Mouse (Mus musculus) spleen, postnatal 10 days (tissue): ENCODE results near the gene B4galt4.
"Not testable (repeated sequence)": the region's sequence is repeated elsewhere in the genome, so short reads cannot be mapped to it uniquely, and the experiment has no call there.

ENCODE experiments used
- DNase-seq, 2 experiments: peaks; one replicate each; pipeline ENCODE4 v3.0.0; 2021 to 2022; ENCODE audit warnings: low spot score in 2 of 2

The B4galt4 gene

DNA sequence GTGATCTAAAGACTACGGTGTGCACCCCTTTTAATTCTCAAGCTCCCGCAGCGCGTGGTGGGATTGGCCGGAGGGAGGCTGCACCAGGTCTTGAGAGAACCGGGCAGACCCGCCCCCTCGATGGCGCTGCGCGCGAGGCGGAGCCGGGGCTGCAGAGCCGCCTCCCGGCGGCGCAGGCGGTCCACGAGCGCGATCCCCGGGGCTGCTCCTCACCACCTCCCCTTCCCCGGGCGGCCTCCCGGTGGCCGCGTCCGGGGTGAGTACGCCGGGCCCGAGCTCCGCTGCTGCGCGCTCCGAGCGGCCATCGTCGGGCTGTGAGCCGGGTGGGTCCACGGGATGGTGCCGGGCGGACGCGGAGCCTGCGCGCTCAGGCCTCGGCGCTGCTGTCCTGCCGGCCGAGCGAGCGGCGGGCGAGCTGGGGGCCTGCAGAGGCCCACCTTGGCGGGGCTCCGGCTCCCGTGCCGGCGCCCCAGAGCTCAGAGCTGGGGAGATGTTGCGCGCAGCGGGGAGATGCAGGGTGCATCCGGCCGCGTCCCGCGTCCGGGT, at the start of gene B4galt4:
Gene B4galt4, plus strand, starts transcription at position 152 of the 546 bp plus-strand sequence.
- peak; percentile 12 to 45 for DNase-seq

DNA sequence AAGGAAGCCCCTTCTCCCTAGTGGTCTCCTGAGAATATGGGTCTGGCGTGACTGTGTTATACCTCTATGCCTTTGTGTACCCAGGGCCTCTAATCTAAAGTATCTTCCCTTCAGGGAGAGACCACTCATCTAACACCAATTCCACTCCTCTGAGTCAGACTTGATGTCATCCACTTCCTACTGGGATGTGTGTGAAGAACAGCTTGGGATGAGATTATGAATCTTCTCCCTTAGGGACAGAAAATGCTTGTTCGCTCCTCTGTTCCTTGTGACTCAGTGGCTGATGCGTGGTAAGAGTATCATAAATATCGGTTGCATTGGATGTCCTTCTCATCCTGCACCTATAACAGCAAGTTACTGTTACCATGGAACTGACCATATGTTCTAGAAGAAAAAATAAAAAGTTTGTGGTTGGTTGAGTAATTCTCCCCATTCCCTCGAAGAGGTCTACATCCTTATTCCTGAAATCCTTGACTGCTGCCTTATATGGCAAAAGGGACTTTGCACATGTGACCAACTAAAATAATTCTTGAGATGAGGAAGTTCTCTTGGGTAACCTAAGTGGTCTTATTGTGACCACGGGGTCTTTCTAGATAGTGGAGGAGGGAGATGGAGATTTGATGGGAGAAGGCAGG, 47.0 kb upstream of the B4galt4 start:
- DNase-seq = no peak

DNA sequence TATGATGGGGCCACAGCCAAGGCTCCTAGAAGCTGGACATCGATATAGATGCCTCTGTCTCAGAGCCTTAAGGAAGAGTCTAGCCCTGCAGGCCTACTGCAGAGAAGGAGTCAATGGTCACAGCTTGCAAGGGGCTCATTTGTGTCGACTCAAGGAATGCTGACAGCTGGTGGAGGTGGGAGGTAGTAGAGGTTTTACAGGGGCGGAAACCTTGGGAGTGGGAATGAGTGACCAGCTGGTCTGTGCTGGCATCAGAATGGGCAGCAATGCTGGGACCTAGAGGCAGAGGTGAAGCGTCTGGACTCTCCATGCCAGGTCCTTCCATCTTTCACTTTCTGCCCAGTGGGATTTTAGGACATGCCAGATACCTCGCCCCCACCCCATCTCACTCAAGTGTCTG, 46.5 kb upstream of the B4galt4 start:
- DNase-seq = no peak

DNA sequence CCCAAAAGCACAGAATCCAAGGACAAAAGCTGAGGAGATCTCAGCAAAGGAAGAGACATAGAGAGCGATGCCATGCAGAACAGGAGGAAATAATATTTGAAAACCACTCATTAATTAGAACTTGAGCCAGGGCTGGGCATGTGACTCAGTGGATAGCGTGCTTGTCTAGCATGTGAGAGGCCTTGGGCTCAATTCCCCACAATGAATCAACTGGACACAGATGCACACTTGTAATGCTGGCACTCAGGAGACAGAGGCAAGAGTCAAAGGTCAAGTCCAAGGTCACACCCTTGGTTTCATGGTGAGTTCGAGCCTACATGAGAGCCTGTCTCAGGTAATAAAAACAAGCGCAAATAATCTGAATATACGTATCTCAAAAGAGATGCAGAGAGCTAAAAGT, 44.5 kb upstream of the B4galt4 start:
- DNase-seq = no peak

DNA sequence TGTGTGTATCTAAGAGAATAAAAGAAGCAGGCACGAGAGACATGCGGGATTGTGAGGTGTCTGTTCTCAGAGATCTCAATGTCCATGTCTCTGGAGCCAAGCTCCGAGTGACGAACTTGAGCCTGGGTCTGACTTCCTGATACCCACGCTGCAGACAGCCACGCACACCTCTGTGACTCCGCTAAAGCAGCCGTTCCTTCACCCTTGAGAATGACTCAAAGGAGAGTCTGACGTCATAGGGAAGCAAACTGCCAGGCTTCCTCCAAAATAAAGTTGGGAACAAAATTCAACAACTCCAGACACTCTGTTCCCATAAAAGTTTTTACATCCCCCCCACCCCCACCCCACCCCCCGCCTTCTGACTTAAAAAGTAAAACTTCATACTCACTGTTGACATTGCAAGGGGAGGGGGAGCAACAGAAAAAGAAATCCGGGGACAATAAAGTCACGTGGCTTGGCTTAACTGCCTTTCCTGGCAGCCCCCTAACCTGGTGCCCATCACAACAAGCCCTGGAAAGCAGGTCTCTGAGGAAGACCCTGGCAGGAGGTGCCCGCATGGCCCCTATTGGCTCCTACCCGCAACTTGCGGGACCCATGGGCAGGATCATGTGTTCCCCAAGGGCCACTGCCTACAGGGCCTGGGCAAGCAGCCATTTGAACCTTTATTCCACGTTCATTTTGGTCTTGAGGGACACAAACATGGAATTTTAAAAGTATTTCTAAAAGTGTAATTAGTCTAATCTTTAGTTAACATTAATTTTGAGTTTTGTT, 41.5 kb upstream of the B4galt4 start:
- no peak for DNase-seq

DNA sequence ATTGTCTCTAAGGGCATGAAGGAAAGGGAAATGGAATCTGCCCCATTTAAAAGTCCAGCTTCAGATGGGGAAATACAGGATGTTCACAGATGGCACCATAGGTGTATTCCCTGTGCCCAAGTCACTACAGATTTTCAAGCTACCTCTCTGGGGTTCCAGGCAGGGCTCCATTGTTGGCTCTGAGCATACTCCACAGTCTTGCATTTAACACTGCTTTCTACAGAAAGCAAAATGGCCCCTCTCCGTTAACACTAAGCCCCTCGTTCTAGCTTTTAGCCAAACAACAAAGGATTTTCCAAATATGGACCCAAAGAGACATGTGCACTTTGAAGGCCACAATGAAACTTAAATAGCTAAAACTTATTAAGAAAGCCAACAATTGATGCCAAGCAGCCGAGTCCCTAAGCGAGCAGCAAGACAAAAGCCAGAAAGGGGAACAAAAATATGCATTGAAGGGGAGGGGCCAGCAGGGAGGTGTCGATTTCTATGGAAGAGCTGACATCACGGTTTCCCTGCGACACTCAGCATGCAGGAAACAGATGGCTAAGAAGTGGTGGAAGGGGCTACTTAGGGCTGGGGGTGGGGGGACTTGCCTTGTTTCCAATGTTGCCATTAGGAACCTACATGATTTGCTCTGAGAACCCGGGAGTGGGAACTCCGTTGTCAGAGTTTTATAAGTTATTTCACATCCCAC, 40.4 kb upstream of the B4galt4 start:
- no peak for DNase-seq

DNA sequence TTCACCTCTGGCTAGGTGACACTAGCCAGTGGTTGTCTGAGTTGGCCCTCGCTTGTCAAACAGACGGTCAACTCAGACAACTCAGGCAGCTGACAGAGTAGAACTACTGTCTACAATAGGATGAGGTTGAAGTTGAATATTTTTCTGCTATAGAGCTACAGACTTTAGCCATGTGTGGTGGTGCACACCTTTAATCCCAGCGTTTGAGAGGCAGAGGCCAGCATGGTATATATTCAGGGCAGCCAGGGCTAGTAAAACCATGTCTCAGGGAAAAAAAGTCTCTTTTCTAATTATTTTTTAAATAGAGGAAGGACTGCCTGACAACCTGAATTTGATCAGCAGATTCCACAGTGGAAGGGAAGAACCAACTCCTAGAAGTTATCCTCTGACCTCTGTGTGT, 39.7 kb upstream of the B4galt4 start:
- DNase-seq = no peak

DNA sequence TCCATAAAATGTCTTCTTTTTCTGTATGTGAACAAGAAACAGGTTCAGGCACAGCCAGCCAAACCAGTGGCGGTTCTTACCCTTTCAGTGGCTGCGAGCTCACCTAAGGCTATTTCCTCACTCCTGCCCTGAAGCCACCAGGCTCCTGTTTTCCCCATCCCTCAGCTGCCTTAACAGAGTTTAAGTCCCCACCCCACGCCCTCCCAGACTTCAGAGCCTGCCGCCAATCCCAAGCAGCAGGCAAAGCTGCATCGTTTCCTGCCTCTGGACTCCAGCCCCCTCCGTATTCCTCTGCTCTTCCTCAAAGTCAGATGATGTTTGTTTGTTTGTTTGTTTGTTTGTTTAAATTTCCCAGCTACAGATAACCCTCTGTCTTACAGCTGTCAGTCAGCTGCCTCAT, 38.6 kb upstream of the B4galt4 start:
- DNase-seq = no peak

DNA sequence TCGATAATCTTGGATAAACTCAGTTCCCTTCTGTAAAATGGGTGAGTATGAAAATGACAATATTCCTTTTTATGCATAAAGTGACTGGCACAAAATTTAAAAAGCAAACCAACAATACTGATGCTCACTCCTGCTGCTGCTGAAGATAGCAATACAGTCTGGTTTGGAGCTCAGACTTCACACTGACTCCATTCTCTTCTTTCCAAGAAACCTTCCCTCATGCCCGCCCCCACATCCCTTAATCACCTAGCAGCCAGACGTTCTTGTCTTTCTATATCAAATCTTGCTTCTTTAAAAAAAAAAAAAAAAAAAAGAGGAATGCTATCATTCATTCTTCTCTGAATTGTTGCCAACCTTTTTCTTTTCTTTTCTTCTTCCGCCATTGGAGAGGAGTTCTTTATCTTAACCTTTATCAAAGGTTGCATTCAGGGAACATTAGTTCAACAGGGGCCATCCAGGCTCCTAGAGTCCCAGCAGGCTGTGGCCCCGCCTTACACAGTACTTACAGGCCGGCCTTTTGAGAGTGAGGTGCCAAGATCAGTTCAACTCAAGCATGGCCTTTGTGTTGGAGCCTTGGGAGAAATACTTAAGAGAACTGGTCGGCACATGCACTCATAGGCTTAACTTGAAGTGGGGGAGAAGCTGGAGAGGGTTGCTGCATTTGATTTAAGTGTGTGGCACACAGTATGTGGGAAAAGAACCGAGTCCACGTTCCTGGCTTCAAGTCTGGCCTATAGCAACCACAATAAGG, 36.4 kb upstream of the B4galt4 start:
- DNase-seq = no peak

DNA sequence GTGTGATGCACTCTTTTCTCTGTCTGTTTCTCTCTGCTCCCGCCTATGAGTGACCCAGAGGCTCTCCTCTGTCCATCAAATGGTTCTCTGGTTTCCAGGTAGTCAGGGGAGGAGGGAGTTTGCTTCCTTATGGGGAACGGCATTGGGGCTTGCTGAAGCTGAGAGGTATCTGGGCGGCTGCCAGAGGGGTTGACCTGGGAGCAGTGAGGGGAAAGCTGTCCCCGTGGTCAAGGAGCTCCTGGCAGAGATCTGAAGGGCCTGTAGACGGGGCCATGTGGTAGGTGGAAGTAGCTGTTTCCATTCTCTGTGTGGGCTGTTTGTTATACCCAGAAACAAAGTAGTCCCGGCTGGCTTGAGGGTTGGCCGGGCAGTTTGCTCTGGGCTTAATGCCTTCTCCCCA, 35.3 kb upstream of the B4galt4 start:
- DNase-seq = no peak

DNA sequence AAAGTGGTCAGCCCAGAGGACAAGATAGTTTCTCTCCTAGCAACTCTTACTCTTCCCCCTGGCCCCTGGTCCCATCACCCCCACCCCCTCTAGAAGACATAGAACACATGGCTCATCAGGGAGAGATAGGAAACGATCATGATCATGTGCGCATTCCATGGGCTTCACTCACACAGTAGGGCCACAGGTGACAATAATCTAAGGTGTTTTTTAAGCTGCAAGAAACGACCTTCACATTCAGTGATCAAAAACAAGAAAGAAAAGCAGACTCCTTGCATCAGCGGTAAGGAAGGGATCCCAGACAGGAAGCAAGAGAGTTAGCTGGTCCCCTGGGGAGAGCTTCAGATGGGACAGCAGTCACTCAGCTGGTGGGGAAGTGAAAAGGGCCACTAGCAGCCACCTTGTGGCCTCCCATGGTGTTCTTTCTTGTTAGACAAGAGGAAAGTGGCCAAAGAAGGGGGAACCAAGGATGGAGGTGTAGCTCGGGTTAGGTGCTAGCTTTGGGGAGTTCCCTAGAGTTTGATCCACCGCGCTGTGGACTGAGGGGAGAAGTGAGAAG, 33.0 kb upstream of the B4galt4 start:
- no peak for DNase-seq

DNA sequence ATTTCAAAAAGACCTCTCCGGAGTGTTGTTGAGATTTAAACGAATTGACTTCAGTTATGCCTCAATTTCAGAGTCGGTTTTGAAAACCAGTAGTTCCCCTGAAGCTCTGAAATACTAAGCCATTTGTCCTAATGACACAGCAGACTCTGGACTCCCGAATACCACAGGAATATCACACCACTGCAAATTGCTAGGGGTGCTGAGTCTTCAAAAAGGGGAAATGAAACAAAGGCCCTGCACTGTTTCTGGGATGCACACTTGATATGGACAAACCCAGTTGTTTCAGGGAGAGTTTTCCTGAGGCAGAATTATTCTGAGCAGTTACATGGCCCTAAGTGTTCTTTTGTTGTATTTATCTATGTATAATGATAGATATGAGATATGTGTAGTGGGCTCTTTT, 30.8 kb upstream of the B4galt4 start:
- DNase-seq = no peak

DNA sequence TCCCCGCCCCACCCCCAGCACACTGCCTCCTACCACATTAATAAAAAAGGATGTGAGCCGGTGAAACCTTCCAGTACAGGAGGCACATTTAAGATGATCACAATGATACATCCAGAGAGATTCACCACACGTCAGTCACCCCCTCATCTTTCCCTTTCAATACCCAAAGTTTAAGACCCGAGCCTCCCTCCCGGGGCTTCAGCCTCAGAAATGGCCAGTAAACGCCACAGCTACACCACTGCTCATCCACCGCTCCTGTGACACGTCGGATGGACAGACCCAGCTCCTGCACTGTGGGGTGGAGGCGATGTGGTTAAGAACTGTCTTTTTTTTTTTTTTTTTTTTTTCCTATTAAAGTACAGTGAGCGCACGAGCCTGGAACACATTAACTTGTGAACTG, 30.0 kb upstream of the B4galt4 start:
- no peak for DNase-seq

DNA sequence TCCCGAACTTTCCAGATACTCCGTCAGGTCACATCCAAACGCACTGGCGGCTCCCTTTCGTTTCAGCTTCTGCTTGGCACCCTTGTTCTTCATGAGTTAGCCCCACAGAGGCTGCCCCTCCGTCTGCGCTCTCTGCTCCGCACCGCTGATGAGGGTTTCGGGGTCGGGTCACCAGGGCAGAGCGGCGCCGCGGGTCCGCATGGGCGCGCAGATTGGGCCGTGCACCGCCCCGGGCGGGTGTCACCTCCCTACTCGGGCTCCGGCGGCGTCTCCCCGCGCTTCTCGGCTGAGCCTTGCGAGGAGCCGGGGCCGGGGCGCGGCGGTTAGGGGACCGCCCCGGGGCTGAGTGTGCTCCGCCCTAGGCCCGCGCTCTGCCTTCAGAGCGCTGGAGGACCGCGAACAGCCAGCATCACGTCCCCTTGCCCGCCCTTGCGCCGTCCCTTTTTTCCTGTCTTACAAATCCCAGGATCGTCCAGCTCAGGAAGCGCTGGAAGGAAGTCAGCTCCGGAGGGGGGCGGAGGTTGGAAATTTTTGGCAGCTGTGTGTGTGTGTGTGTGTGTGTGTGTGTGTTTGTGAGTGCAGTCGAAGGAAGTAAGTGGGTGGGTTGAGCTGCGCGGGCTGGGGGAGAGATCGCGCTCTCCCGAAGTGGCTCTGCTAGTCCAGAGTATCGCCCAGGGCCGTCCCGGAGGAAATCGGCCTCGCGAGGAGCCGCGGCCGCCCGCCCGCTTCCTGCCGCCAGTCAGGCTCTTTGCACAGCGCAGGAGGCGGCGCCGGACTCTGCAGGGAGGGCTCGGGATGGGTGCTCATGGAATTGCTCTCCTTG, 29.3 kb upstream of the B4galt4 start, which contains the start of gene Arhgap31:
Gene Arhgap31, minus strand, starts transcription at position 694 of the 823 bp plus-strand sequence.
- peak; percentile 50 to 73 for DNase-seq

DNA sequence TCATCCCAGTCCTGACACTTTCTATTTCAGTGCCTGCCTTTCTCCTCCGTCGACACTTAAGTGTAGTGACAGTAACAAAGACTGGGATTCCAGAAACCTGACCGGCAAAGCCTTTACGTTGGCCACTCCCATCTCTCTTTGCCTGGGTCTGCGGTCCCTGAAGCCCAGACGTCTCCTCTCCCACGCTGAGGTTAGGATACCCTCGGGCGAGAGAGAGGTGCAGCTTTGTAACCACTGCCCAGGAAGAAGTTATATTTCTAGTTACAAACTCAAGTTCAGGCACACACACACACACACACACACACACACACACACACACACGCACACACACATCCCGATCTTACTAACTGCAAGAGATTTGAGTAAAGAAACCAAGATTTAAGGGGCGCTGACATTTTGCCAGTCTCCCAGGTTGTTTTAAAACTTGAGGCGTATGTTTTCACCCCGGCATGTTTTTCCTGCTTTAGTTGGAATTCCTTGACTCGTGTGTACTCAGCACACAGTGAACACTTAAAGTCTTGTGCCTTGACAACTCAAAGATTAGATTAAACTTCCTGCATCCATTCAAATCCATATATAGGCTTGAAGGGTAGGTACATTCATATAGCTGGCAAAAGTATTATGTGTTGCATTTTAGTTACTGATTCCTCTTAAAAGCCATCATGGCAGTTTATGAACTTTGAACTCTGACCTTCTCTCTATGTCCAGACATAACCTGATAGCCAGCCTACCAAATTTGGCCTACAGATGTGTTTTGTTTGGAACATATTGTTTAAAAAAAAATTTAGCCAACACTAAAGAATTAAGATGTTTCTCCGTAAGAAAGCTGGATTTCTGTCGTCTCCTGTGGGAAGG, 28.4 kb upstream of the B4galt4 start:
- DNase-seq = no peak

DNA sequence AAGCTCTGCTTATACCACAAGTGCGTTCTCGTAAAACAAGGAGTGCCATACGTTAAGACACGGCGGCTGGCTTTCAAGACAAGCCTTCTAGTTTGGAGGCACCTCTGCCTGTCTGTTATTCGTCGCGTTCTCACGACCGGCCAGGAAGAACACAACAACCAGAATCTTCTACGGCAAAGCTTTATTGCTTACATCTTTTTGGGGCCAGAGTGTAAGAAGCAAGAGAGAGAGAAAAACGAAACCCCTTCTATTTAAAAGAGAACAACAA, 27.9 kb upstream of the B4galt4 start:
- not testable (repeated sequence) for DNase-seq

DNA sequence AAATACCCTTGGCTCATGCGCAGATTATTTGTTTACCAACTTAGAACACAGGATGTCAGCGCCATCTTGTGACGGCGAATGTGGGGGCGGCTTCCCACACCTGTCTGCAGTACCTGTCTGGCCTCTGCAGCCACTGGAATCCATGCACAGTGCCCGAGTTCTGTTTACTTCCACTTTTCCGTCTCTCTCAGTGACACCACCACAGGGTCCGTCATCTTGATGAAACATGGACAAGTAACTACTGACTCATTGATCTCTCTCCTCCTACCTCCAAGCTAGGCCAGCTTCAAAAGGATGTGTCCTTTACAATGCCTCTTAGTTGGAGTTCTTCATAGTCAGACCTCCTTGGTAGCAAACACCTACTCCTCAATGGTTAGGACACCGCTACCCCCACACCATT, 20.7 kb upstream of the B4galt4 start:
- DNase-seq = no peak

DNA sequence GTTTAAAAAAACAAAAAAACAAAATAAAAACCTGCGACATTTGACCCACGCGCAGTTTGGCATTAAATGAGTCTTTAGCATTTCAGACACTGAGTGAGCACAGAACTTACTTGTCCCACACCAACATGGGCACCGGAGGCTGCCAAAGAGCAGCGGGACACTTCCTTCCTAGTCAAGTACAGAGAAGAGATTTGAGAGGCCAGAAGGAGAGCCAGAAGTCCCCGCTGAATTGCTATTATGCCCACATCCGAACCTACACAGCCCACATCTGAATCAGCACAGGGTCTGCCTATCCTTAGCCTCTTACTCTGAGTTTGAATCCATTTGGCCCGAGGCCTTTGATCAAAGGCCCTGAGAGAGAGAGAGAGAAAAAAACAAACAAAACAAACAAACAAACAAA, 17.8 kb upstream of the B4galt4 start:
- no peak for DNase-seq

DNA sequence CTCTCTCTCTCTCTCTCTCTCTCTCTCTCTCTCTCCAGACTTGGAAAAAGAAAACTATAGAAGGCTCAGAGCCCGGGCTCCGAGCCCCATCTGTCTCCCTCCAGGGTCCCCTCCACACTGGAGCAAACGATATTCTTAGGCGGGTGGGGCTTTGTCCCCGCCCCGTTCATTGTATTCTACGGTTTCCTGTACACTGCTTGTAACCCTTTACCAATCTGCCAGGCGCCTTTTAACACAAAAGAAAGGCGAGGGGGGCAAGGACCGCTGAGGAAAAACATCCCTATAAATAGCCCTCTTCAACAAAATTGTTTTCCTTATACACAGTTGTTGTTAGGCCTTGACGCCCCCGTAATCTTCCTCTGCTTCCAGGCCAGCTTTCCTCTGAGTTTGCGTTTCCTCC, 17.1 kb upstream of the B4galt4 start:
- DNase-seq = no peak

DNA sequence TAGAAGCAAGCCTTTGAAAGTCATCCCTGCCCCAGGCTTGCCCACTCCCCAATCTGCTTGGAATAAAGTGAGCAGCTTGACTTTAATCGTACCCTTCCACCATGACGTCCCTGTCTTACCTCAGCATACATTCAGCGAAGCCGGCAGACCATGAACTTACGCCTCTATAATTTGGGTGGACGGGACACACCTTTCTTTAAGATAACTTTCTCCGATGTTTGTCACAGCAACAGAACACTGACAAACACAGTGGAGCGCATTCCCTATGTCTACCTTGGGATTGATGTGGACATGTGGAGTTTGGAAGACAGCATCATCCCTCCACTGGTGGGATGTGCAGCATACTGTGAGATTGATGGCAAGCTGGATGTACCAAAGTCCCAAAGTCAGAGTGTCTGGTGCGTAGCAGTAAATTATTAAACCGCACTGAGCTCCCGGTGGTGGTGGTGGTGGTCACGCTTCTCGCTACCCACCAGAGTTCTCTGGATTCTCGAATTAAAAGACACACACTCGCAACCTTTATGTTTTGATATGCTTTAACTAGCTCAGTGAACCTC, 13.4 kb upstream of the B4galt4 start:
- no peak for DNase-seq
